Mouse (Mus musculus) heart, embryonic 12.5 days (tissue): Measurements from ENCODE around the gene Taok1. TPM values are rescaled to one million over a fixed set of nuclear protein-coding genes. Genes with fewer than 3 reads are reported as not detected.
A peak's percentile ranks its signal among the peaks of the same experiment; 100 is the strongest.
"Not testable (repeated sequence)": the region's sequence is repeated elsewhere in the genome, so short reads cannot be mapped to it uniquely, and the experiment has no call there.

Experiments used
- ATAC-seq: fragments of 200-750 bp; cut with Nextera tagmentation; 2 replicates; pipeline ENCODE4 v1.8.0; 2017; ENCODE audit warnings: moderate TSS enrichment, moderate library complexity; ENCODE audit not compliant: insufficient number of reproducible peaks, low FRiP score
- H3K27ac ChIP-seq: fragments of 300-500 bp; sonication (generic); 2 replicates; pipeline ENCODE4 v1.5.1; 2016; ENCODE audit warnings: mild to moderate bottlenecking, moderate library complexity; ENCODE audit not compliant: poor library complexity, severe bottlenecking
- H3K27me3 ChIP-seq: fragments of 300-500 bp; sonication (generic); replicated peaks from 2 replicates; pipeline ENCODE4 v1.6.1; 2016; ENCODE audit warnings: mild to moderate bottlenecking, moderate library complexity
- H3K36me3 ChIP-seq: fragments of 300-500 bp; sonication (generic); 2 replicates; pipeline ENCODE4 v1.6.1; 2016; ENCODE audit warnings: mild to moderate bottlenecking, moderate library complexity
- H3K4me1 ChIP-seq: fragments of 300-500 bp; sonication (generic); replicated peaks from 2 replicates; pipeline ENCODE4 v1.6.1; 2016; ENCODE audit warnings: mild to moderate bottlenecking
- H3K4me2 ChIP-seq: fragments of 300-500 bp; sonication (generic); 2 replicates; pipeline ENCODE4 v1.6.1; 2016; ENCODE audit warnings: mild to moderate bottlenecking, moderate library complexity
- H3K4me3 ChIP-seq: fragments of 300-500 bp; sonication (generic); 2 replicates; pipeline ENCODE4 v1.5.1; 2016; ENCODE audit warnings: mild to moderate bottlenecking
- H3K9ac ChIP-seq: fragments of 300-500 bp; sonication (generic); 2 replicates; pipeline ENCODE4 v1.6.1; 2016; ENCODE audit warnings: mild to moderate bottlenecking, moderate library complexity
- H3K9me3 ChIP-seq: fragments of 300-500 bp; sonication (generic); replicated peaks from 2 replicates; pipeline ENCODE4 v1.6.1; 2016; ENCODE audit warnings: mild to moderate bottlenecking, moderate library complexity
- WGBS: fragments of 180-500 bp; shearing (Covaris S2); methylation state at CpG from one replicate; pipeline ENCODE4 v1.1.7; 2016; 5-methylcytosine and 5-hydroxymethylcytosine counted together
- polyA plus RNA-seq: library from polyadenylated mRNA; unstranded; fragments of >200 nt; fragmentation: Nextera tagmentation; extraction: Ambion mirVana; gene quantifications from 2 replicates; pipeline ENCODE4 v1.2.1, GENCODE M21; 2016

Gene Taok1
- polyA plus RNA-seq, 1 experiment from 2014 or later, result 15.6 TPM

DNA sequence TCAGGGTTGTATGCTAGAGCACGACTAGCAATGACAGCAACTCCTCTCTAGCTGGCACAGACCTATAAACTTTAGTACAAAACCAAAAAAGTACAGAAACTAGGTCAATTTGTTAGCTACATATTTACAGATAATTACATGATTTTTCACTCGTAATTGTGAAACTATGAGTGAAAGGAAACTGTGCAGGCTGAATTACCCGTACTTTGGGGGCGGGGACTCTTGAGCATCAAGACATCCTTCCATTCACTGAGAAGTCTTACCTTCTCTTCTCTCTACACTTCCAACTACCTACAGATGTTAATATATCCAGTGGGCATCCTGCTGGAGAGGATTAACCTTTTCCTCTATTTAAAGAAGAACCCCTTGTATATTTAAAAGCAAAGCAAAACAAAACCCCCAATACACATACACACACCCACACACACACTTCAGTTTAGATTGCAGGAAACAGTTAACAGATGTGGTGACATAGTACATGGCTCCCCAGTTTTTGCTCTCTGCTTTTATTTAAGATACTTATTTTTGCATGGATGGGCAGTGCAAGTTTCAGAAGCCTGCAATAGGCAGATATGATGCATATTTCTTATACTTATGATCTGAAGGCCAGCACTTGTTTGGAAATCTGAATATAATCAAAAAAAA lies 75.3 kb downstream of the Taok1 start:
- Histone ChIP-seq H3K9me3 (no peaks in the 10 kb centered on the region), H3K4me3 (no peak overlapping the region), H3K27me3 (no peaks in the 10 kb centered on the region), H3K27ac (no peak overlapping the region), H3K9ac (no peak overlapping the region), H3K4me1 (no peaks in the 10 kb centered on the region), H3K4me2 (no peak overlapping the region), H3K36me3 (peaks cover 26% of the 10 kb centered on the region)
- ATAC-seq, result no peak
- whole genome bisulfite sequencing, result 85% methylated on average over 4 of the region's 4 CpGs

DNA sequence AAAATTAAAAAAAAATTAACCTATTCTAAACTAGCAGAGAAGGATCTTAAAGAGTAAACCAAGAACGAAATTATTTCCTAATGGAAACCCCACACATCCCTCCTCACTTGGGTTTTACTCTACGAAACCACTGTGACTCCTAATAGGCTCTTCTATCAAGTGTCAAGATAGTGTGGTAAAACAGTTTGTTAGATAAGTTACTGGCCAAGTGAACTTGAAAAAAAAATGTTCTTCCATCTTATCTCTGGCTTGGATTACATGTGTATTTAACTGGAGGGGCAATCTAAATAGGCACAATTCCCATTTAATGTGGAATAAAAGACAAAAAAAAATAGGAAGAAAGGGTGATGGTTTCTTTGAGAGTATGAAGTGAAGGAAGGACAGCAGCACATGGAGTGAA lies 76.8 kb downstream of the Taok1 start:
- WGBS, result 71% methylated on average over 2 of the region's 2 CpGs

DNA sequence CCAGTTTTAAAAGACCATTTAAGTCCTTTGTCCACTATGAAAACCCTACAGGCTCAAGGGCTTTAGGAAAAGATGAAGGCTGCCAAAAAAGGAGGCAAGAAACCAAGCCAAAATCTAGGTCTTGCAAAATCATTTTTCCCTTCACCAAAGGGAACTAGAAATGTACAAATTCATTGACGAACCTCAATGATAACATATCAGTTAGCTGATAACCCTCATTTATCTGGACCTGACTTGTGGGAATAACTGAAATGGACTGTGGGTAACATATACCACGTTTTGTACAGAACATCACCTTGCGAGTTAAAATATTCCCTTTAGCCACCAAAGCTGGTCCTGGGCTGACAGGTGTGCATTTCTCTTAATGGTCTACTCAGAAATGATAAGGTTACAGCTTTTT lies 78.0 kb downstream of the Taok1 start:
- Histone ChIP-seq H3K27me3 (no peaks in the 10 kb centered on the region), H3K4me3 (no peak overlapping the region), H3K4me2 (no peak overlapping the region), H3K27ac (no peak overlapping the region), H3K9me3 (no peaks in the 10 kb centered on the region), H3K9ac (no peak overlapping the region), H3K36me3 (peaks cover 16% of the 10 kb centered on the region), H3K4me1 (no peaks in the 10 kb centered on the region)
- ATAC-seq, result no peak
- WGBS, result 68% methylated on average over 3 of the region's 3 CpGs

More for the DNA sequence above, 76.8 kb downstream of the Taok1 start:
- no peak overlapping the region for H3K9ac ChIP-seq
- H3K9me3 ChIP-seq, result no peaks in the 10 kb centered on the region
- H3K27ac ChIP-seq, result no peak overlapping the region
- no peak overlapping the region for H3K4me2 ChIP-seq
- no peak overlapping the region for H3K4me3 ChIP-seq
- no peaks in the 10 kb centered on the region for H3K27me3 ChIP-seq
- H3K4me1 ChIP-seq, result no peaks in the 10 kb centered on the region
- ATAC-seq, result no peak
- H3K36me3 ChIP-seq, result peaks cover 17% of the 10 kb centered on the region

DNA sequence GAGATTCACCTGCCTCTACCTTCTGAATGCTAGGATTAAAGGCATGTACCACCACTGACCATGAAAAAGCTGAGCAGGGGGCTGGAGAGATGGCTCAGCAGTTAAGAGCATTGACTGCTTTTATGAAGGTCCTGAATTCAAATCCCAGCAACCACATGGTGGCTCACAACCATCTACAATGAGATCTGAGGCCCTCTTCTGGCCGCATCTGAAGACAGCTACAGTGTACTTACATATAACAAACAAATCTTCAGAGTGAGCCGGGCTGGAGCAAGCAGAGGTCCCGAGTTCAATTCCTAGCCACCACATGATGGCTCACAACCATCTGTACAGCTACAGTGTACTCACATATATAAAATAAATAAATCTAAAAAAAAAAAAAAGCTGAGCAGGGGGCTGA lies 79.2 kb downstream of the Taok1 start:
- H3K9me3 ChIP-seq, H3K4me2 ChIP-seq, ATAC-seq, H3K9ac ChIP-seq, H3K36me3 ChIP-seq, H3K27ac ChIP-seq, H3K4me1 ChIP-seq, H3K27me3 ChIP-seq, H3K4me3 ChIP-seq: not testable (repeated sequence)
- WGBS, result 93% methylated on average over 3 of the region's 3 CpGs

DNA sequence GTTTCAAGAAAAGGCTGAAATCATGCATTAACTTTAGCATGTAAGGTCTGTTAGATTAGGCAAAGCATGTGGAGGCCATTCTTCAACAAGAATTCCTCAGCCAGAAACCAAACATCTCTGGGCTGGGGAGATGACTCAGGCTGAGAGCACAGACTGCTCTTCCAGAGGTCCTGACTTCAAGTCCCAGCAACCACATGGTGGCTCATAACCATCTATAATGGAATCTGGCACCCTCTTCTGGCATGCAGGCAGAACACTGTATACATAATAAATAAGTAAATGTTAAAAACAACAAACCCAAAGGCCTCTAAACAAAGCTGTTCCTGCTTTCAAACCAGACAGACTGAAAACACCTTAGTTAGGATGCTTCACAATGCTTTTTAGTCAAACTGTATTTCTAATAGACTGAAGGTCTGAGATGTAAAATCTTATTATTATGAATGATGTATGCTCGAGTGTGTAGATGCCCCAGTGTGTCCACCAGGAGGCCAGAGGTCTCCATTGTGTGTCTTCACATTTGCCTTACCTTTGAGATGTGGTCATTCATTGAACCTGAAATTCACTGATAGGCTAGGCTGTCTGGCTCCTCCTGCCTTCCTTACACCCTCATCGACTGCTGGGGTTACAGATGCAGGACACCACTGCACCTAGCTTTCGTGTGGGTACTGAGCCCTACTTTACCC lies 81.7 kb downstream of the Taok1 start:
- Histone ChIP-seq H3K4me2 (no peak overlapping the region), H3K27me3 (no peaks in the 10 kb centered on the region), H3K4me1 (no peaks in the 10 kb centered on the region), H3K9me3 (no peaks in the 10 kb centered on the region), H3K27ac (no peak overlapping the region), H3K9ac (no peak overlapping the region), H3K4me3 (no peak overlapping the region), H3K36me3 (peaks cover 3% of the 10 kb centered on the region)
- 76% methylated on average over 3 of the region's 3 CpGs for WGBS
- no peak for ATAC-seq

DNA sequence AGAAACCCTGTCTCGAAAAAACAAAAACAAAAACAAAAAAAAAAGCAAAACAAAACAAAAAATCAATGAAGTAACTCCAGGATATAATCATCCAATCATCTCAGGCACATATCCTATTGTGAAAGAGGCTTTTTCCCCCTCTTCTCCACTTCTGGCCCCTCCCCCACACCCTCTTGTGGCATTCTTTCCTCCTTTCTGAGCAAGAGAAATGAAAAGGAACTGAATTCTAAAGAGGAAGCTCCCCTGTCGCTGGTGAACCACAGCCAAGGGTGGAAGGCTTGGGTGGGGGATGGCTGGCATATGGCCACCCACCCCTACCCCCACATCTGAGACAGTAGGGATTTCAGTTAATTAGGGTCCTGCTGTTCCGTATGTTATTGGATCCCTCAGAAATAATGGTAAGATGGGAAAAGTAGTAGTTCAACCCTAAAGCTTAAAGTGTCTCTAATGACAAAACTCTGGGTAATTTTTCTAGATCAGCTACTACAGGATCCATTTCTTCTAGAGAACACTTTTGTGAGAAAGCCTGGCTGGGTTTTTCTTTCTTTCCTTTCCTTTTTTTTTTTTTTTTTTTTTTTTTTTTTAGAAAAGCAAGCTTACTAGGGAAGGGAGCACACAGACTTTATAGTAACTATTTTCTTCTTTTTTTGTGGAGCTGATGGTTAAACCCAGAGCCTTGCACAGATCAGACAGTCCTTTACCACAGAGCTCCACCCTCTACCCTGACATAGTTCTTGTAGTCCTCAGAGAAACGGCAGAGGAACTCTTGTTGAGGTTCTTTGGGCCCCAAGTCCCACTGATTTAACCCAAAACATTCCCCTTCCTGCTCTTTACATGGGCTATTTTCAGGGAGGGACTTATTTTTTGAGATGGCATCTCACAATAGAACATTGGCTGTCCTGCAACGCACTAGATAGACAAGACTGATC lies 86.8 kb downstream of the Taok1 start:
- H3K27me3 ChIP-seq, result peaks cover 24% of the 10 kb centered on the region
- H3K36me3 ChIP-seq, result no peaks in the 10 kb centered on the region
- ATAC-seq, result no peak
- H3K4me2 ChIP-seq, result no peak overlapping the region
- no peak overlapping the region for H3K4me3 ChIP-seq
- no peak overlapping the region for H3K9ac ChIP-seq
- WGBS, result 49% methylated on average over 5 of the region's 5 CpGs
- no peaks in the 10 kb centered on the region for H3K9me3 ChIP-seq
- peaks cover 5% of the 10 kb centered on the region for H3K4me1 ChIP-seq
- no peak overlapping the region for H3K27ac ChIP-seq

DNA sequence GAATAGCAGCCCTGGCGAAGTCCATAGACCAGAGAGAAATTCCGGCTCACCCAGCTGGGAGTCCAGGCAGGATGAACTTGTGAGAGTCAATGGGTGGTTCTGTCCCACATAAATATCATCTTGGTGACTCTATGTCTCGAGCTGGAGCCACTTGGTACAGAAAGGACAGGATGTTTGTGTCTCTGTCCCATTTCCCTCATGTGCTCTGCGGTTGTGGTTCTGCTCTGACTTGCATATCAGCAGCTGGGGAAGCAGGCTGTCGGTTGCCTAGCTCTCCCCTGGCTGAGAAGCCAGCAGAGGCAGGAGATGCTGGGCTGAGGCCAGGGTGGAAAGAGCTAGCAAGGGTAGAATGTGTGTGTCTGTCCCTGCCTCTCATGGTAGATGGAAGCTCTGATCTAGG lies 88.6 kb downstream of the Taok1 start, which contains the start of gene Gm10392:
TSS of gene Gm10392 (minus strand) at position 156 of the 400 bp plus-strand sequence.
- peaks cover 25% of the 10 kb centered on the region for H3K27me3 ChIP-seq
- H3K4me1 ChIP-seq, result peaks cover 23% of the 10 kb centered on the region
- no peaks in the 10 kb centered on the region for H3K36me3 ChIP-seq
- no peak within 1 kb of the TSS for H3K4me3 ChIP-seq
- no peak within 1 kb of the TSS for H3K4me2 ChIP-seq
- no peak within 1 kb of the TSS for H3K27ac ChIP-seq
- no peaks in the 10 kb centered on the region for H3K9me3 ChIP-seq
- no peak for ATAC-seq
- 51% methylated on average over 5 of the region's 5 CpGs for WGBS
- H3K9ac ChIP-seq, result no peak within 1 kb of the TSS

DNA sequence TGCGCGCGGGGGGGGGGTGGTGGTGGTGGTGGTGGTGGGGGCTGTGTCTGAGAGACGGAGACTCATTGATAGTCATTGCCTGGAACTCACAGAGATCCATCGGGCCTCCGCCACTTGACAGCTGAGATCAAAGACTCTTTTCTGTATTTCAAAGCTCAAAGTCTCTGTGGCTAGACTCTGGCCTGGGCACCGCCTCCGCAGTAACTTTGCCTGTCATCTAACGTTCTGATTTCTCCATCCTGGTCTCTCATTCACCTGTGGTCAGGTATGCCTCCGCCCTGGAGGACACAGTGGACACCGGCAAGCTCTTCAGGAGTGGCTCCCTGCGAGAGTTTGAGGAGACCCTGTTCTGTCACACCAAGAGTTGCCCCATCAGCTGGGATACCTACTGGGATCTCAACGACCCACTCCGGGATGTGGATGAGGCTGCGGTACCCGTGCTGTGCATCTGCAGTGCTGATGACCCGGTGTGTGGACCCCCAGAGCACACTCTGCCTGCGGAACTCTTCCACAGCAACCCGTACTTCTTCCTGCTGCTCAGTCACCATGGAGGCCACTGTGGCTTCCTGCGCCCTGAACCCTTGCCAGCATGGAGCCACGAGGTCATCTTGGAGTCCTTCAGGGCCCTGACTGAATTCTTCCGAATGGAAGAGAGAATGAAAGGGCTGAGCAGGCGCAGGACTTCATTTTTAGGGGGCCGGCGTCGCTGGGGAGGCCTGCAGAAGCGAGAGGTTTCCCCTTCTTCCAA lies 89.4 kb downstream of the Taok1 start:
- no peak overlapping the region for H3K4me3 ChIP-seq
- no peak overlapping the region for H3K4me2 ChIP-seq
- no peak for ATAC-seq
- H3K27me3 ChIP-seq, result peaks cover 25% of the 10 kb centered on the region
- H3K9me3 ChIP-seq, result no peaks in the 10 kb centered on the region
- no peak overlapping the region for H3K9ac ChIP-seq
- H3K27ac ChIP-seq, result no peak overlapping the region
- no peaks in the 10 kb centered on the region for H3K36me3 ChIP-seq
- H3K4me1 ChIP-seq, result peaks cover 28% of the 10 kb centered on the region
- WGBS, result 78% methylated on average over 27 of the region's 27 CpGs

DNA sequence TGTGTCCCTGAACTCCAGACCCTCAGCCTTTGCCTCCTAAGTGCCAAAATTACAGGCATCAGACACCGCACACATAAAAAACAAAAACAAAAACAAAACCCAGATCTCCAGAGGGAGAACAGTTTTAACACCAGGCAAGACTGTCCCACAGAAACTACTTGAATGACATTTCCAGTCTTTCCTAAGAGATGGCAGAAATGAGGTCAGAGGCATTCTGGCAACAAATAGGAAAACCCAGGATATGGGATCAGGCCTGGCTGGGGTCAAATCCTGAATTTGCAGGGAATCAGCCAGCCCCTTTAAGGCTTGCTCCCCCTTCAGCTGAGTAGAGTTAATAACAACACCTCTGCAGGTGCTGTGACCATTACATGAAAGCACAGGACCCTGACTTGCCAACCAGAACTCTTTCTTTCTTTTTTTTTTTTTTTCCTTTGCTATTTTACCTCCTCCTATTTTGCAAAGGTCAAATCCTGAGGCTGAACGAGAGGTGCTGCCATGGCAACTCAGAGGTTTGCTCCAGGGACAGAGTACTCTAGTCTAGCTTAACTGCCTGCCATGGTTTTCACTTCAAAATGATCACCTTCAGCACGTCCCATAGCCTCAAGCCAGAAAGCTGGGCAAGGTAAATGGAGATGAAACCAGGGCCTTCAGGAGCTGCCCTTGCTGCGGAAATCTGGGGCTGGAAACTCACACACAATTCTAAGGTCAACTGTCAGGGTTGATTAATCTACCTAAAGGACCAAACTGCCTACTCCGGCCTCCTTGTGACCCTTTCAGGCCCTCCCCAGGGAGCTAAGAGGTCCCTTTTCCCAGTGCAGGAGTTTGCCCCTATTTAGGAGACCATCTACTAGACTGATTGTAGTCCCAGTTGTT lies 90.8 kb downstream of the Taok1 start:
- no peak for ATAC-seq
- Histone ChIP-seq H3K4me3 (0 out of 2 replicates have a peak overlapping the region, but pooled peaks have one; percentile 71), H3K27ac (no peak overlapping the region), H3K9me3 (no peaks in the 10 kb centered on the region), H3K9ac (no peak overlapping the region), H3K4me1 (peaks cover 35% of the 10 kb centered on the region), H3K27me3 (peaks cover 25% of the 10 kb centered on the region), H3K4me2 (no peak overlapping the region), H3K36me3 (no peaks in the 10 kb centered on the region)
- WGBS, result 80% methylated on average over 5 of the region's 5 CpGs
